Mouse (Mus musculus): ENCODE data around the gene Dctn1.
A peak's percentile ranks its signal among the peaks of the same experiment; 100 is the strongest.

The Dctn1 gene

DNA sequence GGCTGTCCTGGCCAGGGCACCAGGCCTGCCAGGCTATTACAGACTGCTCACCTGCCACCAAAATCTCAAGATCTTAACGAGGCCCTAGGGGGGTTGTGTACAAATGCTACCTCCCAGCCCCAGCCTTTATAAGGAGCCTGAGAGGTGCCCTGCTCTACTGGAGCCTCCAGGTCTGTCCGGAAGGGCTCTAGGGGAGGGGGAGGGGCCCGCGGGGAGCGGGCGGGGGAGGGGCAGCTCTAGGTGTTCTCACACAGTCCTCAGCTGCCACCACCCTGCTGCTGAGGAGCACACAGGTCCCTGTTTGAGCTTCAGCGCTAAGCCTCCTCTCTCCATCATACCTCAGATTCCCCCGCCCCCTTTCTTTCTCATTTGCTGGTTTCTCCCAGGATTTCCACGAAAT lies 71.4 kb downstream of the Dctn1 start:
- DNase-seq, result no peak

- no peak for DNase-seq
Measured at GRCm38 (mm10) chr6:83244422-83245061, 78.8 kb downstream of the Dctn1 start.

GRCm38 (mm10) chr6:83245134-83245533 lies 79.4 kb downstream of the Dctn1 start:
- peak; percentile 86 for DNase-seq

- no peak for DNase-seq
Measured at GRCm38 (mm10) chr6:83245997-83246396, 80.3 kb downstream of the Dctn1 start.

DNA sequence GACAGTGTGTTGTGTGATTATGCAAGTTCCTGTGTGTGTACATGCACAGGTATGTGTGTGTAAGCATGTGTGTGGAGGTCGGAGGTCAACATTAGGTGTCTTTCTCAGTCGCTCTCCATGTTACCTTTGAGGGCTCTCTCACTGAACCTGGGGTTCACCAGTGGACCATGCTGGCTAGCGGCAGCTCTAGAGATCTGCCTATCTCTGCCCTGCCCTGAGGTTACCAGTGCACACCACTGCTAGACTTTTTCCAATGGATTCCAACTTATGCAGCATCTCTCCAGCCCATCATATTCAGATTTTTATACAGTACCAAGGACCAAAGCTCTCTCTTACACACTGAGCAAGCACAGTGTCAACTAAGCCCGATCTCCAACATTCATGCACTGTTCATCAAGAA lies 81.0 kb downstream of the Dctn1 start:
- no peak for DNase-seq

GRCm38 (mm10) chr6:83247153-83247552 lies 81.4 kb downstream of the Dctn1 start:
- DNase-seq, result no peak

Measured in cerebellum, postnatal 10 days (tissue).